Mouse (Mus musculus) mature B cell (primary cell): ENCODE measurements around the gene Zfp644.

Experiments used
- in situ Hi-C: fragments of 300-500 bp; cut with MboI; formaldehyde crosslinking; loops from 2 replicates; pipeline ENCODE4 v1.14.3; 2019

Zfp644 gene

DNA sequence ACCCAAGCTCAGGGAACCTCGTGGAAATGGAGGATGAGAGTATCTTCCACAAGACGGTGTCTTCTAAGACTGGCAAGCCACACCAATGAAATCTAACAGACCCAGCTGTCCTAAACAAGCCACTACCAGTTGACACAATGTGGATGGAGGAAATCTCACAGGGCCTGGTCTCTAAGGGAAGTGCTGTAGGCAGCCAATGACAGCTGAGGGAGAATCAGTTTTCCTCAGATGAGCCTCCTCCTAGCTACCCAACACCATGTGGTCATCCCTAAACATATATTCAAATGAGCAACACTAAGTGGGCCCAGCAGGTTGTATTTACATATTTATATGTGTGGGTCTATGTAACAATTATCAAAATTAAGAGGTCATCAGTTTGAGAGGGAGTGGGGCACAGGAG, 99.6 kb downstream of the Zfp644 start:
- in situ Hi-C loops = no loop called here

DNA sequence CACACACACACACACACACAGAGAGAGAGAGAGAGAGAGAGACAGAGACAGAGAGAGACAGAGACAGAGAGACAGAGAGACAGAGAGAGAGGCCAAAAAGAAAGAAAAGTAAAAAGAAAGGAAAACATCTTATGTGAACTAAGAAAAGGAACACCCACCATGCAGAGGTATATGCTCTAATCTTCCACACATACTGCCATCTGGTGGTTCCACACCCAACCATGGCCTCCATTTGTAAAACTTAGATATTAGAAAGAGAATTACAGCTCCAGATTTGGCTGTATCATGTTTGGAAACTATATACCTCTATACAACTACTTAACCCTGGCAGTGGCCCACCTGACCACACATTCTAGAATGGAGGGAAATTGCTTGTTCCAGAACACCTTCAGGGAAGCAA, 102.7 kb downstream of the Zfp644 start:
- in situ Hi-C loops = no loop called here

DNA sequence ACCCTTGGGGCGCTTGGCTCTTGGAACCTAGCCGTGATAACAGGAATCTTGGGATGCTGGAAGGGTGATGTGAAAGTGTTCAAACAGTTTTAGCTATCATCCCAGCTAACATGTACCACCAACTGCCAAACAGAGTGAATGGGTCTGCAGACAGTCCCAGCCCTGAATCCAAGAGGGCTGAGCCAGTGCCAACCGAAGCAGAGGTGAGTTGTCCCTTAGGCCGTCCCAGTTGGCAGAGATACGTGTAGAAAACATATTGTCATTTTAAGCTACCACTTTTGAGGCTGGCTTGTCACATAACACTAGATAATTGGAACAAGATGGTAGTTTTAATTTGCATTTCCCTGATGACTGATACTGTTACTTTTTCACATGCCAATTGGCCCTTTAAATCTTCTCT, 106.4 kb downstream of the Zfp644 start:
- in situ Hi-C loops = no loop called here

DNA sequence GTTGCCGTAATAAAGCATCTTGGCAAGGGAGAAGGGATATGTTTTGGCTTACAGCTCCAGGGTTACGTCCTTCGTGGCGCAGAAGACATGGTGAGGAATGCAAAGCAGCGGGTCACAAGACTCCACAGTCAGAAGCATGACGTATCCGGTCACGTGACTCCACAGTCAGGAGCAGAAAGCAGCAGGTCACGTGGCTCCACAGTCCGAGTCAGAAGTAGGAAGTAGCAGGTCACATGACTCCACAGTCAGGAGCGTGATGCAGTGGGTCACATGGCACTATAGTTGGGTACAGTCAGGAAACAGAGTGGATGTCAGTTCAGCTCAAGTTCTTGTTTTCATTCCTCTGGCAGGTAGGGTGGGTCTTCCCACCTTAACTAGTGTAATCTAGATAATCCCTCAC, 107.4 kb downstream of the Zfp644 start:
- in situ Hi-C loops = no loop called here

DNA sequence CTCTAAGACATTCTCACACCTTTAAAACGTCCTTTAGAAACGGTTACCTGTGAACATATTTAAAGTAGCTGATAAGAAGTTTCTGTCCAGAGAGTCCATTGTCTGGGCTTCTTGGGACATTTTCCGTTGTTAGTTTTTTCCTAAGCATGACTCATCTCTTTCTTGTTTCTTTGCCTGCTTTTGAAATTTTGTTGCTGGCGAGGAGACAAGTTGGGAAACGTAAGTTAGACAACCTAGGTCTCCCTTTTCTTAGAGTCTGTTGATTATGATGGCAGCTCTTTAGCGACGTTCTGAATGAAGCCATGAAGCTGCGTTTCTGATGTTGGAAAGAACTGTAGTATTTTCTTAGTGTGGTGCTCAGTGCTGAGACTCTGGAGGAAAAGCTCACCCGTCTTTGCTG, 108.1 kb downstream of the Zfp644 start:
- in situ Hi-C loops = no loop called here

DNA sequence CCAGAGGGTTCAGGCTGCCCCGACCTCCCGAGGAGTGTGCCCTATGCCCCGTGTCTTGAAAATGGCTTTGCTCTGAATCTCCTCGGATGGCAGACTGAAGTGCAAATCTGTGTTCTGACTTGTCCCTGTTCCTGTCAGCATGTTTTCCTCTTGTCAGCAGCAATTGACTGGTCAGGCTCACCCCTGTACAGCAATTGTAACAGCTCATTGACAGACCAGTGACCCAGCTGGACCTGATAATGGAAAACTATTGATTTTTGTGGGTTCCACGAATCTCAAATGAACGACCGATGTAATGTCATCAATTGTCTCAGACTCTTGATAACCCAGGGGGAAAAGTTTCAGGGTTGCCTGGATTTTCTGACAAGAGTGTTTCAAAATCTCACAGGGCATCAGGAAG, 116.1 kb downstream of the Zfp644 start:
- in situ Hi-C loops = no loop called here

DNA sequence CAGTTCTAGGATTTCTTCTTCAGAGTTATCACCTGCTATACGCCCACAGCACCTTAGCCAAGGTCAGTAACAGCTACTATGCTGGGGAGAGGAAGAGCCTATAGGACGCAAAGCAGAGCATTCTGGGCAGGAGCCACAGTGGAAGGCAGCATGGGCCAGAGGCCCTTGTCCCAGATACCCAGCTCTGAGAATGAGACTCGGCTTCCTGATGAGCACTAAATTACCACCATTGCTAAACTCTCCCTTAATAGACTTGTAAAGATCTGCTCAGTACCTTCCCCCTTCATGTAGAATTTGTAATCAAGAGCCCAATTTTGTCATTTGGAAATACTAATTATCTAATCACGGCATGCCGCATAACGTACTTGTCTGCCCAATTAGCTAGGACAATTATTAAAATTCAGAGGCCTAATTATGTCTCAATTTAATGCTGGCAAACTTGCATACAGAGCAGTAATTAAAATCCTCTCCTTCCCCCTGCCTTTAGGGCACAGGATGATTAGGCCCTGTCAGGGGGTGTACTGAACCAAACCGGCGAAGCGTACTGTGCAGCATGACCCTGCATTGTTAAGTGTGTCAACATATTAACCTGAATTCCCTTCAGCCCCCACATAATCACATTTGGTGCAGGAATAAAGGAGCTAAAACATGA, 119.7 kb downstream of the Zfp644 start:
- in situ Hi-C loops = no loop called here

DNA sequence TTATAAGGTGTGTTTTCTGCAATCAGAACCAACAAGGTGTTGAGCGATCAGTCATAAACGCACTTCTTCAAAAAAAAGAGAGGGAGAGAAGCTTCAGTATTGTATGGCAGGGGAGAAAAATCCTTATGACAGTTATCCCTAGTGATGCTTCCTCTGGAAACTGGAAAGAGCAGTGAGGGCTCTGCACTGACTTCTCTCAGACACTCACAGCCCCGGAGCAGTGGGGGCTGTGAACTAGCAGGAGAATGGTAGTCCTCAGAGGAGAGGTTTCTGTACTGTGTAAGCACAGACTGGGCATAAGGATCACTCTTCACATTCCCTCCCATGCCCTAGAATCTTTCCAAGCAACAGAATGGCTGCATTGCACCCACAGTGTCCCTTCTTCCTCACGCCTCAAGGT, 122.0 kb downstream of the Zfp644 start:
- in situ Hi-C loops = no loop called here

DNA sequence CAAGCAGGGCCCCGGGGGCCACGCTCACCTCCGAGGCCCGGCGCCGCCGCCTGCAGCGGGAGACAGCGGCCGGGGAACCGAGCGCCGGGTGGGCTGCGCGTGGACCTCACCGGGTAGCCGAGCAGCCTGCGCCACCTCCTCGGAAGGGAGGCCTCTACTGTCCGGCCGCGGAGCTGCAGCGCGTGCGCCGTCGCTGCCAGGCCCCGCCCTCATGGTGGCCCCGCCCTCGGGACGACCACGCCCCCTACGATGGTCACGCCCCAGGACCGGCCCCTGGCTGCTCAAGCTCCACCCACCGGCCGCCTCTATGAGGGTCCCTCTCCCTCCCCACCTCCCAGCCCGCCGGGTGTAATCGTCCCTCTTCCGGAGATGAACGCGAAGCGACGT, 122.5 kb downstream of the Zfp644 start:
- in situ Hi-C loops = no loop called here

DNA sequence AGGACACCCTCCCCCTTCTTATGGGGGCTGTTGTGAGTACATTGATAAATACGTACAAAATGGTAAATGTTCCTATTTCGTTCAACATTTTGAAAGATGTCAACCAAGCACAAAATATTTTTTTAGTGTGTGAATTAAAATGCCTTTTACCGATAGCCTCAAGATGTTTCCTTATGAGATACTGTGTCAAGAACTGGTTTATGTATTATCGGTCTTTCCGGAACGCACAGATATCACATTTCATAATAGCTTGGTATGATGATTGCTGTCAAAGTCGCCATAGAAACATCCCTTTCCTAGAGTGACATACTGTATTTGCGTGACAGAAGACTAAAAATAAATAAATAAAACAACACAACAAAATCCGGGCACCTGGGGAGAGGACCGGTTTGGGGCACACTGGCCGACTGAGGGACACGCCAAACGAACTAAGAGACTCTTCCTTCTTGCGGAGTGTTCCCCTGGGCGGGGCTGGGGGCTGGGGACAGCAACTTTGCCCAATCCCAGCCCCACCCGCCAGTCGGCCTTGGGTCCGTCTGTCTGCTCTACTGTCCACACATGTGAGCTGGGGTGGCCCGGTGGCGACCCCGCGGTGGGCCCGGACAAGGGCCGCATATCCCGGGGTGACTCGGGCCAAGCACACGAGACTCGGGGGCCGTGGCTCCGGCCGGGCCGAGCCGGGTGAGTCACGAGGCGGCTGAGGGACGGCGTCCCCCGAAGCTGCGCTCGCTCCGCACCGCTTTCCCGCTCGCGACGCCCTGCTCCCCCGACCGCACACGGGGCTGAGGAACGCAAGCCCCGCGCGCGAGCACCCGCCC, 123.1 kb downstream of the Zfp644 start:
- in situ Hi-C loops = no loop called here
